Mouse (Mus musculus) layer of hippocampus, postnatal 10 days (tissue): Measurements from ENCODE around the gene Nfic. TPM values are rescaled to one million over a fixed set of nuclear protein-coding genes. Genes with fewer than 3 reads are reported as not detected.

Source experiments
- DNase-seq, 2 experiments: peaks; one replicate each; pipeline ENCODE4 v3.0.0; 2021; ENCODE audit warnings: low spot score in 2 of 2
- total RNA-seq, 2 experiments: library from RNA; stranded (reverse); gene quantifications; 2 replicates each; pipeline ENCODE4 v1.2.3; 2021

Gene Nfic
- total RNA-seq, 2 experiments from 2014 or later, result 51.2 to 55.8 TPM

- no peak for DNase-seq
Observed at GRCm38 (mm10) chr10:81389373-81389772, 66.1 kb downstream of the Nfic start.

DNA sequence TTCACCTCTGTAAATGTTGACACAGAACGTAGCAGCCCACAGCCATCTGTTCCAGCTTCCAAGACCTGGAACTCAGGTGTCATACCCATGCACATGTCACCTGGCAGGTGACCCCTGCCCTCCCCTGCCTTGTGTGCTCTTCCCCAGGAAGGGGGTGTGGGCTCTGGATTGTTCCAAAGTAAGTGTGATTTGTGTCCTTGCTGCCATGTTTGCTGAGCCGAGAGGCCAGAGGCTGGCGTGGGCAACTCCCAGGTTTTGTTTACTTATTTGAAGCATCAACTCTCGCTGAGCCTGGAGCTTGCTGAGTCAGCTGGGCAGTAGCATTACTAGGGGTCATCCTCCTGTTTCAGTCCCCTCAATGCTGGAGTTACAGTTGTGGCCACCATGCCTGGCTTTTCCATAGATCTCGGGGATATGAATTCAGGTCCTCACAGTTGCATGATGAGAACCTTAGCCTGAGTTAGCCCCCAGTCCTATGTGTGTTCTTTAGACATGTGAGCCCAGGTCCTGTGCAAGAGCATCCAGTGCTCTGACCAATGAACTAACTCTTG is 66.9 kb downstream of the Nfic start, which contains the start of gene Gm48552:
Gene Gm48552, plus strand, starts transcription at position 501 of the 551 bp plus-strand sequence.
- DNase-seq, result no peak

GRCm38 (mm10) chr10:81387716-81388115 is 67.7 kb downstream of the Nfic start:
- DNase-seq, result no peak

DNA sequence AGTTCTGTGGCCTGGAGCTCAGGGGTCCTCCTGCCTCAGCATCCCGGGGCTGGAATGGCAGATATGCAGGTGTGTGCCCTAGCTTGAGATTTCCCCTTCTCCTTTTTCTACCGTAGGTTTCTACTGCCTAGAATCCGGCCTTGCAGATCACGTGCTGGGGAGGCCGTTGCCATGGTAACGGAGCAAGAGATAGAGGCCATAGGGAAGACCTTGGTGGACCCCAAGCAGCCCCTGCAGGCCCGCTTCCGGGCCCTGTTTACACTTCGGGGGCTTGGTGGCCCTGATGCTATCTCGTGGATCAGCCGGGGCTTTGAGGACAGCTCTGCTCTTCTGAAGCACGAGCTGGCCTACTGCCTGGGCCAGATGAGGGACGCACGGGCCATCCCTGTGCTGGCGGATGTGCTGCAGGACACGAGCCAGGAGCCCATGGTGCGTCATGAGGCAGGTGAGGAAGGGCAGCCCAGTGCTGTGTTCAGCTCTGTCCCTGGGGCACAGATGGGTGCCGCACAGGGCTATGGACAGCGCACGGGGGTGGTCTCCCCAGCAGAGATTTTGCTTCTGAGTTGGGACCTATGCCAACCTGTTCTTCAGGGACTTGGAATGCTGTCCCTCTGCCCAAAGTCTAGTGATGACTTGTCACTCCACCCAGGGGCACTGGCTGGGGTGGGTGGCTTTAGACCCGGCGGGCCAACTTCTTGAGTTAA is 69.7 kb downstream of the Nfic start:
- DNase-seq, result no peak

DNA sequence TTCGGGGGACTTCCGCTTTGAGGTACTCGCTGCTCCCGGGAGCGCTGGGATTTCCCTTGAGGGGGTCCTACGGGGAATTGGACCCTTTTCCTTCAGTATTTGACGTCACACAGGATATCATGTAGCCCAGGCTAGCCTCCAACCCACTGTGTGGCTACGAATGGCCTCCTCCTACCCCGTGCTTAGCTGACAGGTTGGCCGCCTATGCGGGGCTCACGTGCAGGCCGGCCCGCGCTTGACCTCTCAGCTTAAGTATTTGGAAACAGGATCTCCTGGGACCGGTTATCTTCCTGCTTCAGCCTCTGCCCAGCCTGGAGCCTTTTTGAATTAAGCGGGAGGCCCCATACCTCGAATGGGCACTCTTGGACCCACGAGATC is 70.8 kb downstream of the Nfic start:
- DNase-seq, result no peak

- DNase-seq, result peak; percentile 99
Observed at GRCm38 (mm10) chr10:81383802-81384604, 71.4 kb downstream of the Nfic start, which contains the start of the genes Dohh and Gm48551. Gene Dohh (plus strand): TSS chr10:81384428. Gene Gm48551 (plus strand): TSS chr10:81384466.

DNA sequence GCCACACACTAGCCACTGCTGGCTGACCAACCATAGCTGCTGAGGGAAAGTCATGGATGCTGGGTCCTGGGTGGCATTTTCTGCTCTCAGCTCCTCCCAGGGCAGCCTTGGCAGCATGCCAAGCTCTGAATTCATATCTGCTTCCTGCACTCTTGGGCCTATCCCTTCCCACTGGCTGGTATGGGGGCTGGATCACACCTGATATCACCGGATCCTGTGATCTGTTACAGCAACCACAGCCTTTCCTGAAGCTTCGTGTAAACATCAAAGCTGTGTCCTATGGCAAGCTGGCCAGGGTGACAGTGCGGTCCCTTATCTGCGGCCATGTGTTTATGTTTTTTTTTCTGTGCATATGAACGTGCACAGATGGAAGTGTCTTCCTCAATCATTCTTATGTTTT is 73.4 kb downstream of the Nfic start:
- DNase-seq, result no peak

DNA sequence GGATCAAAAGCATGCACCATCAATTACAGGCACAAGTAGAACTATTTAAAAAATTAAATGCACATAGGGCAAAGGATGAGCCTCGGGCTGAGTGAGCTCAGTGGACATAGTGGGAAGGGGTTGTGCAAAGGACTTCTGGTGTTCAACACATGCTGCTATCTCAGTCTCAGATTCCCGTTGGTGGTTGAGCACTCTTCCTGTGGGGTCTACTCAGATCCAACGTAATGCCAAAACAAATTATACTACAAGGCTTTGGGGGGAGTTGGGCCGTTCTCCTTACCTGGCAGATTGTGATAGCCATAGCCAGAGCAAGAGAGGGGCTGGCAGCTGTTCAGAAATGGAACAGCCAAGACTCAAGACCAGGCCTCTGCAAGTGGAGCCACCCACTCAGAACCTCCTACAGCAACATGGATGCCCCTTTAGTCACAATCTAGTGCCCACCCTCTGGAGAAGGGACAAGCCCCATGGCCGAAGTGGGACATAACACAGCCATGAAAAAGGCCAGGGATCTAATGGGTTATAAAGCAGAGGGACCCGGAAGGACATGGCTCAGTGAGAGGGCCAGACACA is 75.5 kb downstream of the Nfic start:
- no peak for DNase-seq

DNA sequence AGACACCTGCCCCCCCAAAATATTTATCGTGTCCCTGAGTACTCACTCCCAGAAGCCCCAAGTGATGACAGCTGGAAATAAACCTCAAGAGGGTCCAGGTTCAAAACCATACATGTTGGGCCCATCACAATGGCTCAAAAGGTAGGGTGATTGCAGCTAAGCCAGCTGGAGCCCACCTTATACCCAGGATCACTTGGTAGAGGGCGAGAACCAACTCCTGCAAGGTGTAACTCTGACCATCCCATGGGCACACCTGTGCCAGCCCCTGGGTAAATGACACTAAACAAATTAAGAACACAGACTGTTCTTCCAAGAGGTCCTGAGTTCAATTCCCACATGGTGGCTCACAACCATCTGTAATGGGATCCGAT is 76.3 kb downstream of the Nfic start:
- DNase-seq, result no peak

- DNase-seq, result peak; percentile 100
Observed at GRCm38 (mm10) chr10:81378553-81379182, 76.8 kb downstream of the Nfic start.

DNA sequence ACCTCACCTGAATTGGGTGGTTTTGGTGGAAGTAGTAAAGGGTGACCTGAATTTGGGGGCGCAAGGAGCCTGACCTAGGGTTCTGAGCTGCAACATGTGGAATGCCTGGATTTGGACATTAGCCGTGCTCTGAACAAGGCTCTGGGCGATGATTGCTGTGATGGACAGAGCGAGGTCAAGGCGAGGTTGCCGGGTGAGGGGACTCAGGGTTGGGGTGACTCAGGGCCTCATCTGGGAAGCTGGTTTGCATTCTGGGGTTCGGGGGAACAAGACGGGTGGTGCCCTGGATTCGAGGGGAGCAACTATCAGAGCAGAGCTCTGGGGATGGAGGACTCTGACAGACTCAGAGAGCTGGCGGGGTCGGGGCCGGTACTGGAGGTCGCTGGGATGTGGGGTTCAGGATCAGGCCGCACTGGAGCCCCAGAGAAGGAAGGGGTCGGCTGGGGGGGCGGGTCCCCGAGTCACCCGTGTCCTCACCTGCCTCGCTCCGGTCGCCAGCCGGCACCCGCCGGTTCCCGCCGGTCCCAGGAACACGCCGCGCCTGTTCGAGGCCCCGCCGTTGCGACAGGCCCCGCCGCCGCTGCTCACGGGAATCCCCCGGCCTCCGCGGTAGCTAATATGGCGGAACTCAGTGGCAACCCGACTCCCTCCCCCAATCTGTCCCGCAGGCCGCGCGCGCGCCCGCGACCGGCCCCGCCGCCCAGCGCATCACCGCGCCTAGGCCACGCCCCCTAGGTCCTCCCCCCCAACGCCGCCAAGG is 77.5 kb downstream of the Nfic start, which contains the start of gene Fzr1:
Gene Fzr1, minus strand, starts transcription at position 724 of the 760 bp plus-strand sequence.
- no peak for DNase-seq

DNA sequence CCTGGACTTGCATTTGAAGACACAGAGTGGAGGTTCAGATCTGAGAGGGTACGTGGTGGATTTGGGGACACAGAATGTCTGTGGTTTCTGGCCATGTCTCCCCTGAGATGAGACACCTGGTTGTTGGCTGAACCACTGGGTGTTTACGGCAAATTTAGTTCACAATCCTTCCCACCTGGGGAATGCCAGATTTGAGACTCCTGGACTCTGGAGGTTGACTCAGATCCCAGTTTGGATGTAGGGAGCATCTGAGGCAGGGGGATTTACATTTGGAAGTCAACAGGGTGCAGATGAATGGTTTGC is 78.1 kb downstream of the Nfic start:
- DNase-seq, result no peak

GRCm38 (mm10) chr10:81376561-81377361 is 78.7 kb downstream of the Nfic start:
- DNase-seq, result no peak

DNA sequence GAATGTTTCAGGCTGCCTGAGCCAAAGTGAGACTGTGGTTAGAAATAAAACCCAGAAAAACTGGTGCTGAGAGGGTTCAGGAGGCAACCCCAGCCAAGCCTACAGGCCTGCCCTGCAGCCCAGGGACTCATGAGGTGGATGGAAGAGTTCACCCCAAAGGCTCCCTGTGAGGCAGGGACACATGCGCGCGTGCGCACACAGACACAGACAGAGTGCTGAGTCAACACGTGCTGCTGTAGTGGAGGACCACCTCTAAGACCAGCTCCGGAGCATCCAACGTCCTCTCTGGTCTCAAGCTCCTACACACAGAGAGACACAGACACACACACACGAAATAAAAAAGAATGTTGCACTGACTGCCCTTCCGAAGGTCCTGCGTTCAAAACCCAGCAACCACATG is 80.1 kb downstream of the Nfic start:
- no peak for DNase-seq

- DNase-seq, result no peak
Observed at GRCm38 (mm10) chr10:81367207-81367495, 88.3 kb downstream of the Nfic start.

DNA sequence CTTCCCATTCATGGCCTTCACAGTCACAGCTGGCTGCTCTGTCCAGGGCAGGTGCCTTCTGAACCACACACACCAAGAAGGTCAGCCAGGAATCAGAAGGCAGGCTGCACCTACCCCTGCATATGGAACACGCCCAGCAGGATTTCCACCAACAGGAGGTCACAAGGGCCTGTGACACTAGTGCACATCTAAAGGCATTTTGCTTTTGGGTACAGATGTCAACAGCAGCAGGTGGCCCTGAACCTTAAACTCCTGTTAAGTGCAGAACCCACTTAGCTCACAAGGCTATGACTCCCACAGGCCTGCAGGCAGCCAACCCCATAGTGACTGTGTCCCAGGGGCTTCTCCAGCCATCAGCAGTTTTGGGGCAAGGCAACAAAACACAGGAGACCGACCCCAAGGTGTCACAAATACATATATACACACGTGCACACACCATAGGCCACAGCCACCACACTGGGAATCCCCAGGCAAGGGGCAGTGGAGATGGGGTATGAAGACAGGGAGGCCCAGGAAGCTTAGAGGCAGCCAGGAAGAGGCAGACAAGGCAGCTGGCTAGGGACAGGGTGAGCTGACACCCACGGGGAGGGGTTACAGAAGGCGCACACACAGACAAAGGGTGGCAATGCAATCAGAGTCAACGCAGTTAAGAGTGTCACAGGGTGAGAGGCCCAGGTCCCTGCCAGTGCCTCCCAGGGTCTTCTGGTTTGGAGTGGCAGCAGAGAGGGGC is 88.8 kb downstream of the Nfic start:
- DNase-seq, result no peak

DNA sequence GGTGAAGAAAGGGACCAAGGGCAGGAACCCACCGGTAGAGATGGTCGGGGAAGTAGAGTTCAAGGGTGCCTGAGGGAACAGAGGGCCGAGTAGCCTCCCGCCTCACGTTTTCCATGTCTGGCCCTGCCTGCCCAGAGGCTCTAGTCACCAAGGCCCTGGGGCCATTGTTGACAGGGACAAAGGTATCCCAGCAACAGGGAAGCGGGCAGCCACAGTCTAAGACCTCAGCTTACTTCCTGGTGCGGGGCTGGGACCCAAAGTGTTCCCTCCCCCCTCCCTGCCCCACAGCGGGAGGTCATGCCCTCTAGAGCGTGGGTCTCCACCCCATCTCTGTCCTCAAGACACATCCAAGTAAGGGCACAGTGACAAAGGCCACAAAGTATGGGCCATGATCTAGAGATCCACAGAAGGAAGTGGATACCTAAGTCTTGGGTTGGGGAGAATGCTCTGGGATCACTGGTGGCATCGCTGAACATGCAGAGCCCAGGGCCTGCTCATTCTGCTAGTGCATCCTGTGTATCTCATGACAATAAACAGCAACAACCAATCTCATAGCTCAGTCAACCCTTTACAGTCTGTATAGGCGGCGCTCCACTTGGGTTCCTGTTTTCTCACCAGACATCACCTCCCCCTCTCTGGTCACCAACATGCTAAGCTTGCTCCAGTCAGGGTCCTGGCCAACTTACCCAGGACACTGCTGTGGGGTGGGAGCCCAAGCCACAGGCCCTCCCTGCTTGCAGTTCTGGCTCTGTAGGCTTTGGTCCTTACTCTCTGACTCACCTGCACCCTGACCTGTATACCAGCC is 89.6 kb downstream of the Nfic start, which contains the start of gene 4930404N11Rik:
Gene 4930404N11Rik, minus strand, starts transcription at position 145 of the 805 bp plus-strand sequence.
- DNase-seq, result no peak

- DNase-seq, result no peak
Observed at GRCm38 (mm10) chr10:81365073-81365472, 90.4 kb downstream of the Nfic start.
